Mouse (Mus musculus) spleen, adult 2 months (tissue): ENCODE data around the gene Aif1l.

Source experiments
- CTCF ChIP-seq: fragments of 200-500 bp; IDR thresholded peaks from 2 replicates; pipeline ENCODE4 v1.5.1; 2011; ENCODE audit warnings: mild to moderate bottlenecking, inconsistent platforms; ENCODE audit not compliant: insufficient read depth, insufficient read length, insufficient replicate concordance; ENCODE audit errors: extremely low read depth
- POLR2A ChIP-seq: fragments of 200-500 bp; IDR thresholded peaks from 2 replicates; pipeline ENCODE4 v1.6.1; 2011; ENCODE audit warnings: low read depth, low read length, inconsistent platforms

DNA sequence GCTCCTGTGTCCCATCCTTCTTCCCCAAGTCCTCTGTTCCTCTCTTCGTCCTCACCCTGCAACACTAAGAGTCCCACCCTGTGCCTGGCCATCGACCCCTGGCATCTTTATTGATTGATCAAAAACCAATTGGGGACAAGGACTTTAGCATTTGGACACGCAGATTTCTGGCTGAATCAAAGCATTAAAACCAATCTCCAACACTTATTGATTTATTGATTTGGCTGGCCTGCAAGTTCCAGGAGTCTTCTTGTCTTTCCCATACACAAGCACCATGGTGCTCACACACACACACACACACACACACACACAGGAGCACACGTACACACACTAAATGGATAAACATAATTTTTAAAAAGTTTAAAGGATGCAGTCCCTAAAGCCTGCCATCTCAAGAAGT lies 6.9 kb upstream of the Aif1l start:
- TF ChIP-seq POLR2A (no peak), CTCF (no peak)
